Mouse (Mus musculus): ENCODE results near the gene Slc38a7.
"Not testable (repeated sequence)": the region's sequence is repeated elsewhere in the genome, so short reads cannot be mapped to it uniquely, and the experiment has no call there.

The Slc38a7 gene

DNA sequence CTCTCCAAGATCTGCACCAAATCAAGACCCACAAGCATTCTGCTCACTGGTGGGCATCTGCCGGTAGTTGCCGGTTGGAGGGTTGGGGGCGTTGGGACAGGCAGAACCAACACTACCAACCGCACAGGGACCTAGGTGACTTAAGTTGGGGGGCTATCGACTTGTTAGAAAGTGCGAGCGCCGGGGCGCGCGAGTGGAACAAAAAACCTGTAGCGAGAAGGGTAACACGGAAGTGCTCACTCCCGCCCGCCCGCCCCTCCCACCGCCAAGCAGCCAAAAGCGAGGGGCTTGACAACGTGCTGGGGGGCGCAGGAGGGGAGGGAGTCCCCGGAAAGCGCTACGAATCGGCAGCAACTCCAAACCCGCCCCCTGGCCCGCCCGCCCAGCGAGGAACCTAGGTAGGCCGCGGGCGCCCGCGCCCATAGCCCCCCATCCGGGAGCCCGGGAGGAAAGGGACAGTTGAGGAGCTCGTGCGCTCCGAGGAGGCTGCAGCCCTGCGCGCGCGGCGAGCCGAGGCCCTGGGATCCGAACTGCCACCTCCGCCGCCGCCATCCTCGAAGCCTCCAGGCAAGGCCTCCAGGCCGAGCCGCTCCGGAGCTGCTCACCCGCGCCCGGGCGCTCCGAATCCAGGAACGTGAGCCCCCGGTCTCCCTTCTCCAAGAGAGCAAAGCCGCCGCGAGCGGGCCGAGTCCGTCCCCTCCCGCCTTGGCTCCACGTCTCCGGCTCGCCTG lies 46.7 kb downstream of the Slc38a7 start:
- peak; percentile 84 for DNase-seq

DNA sequence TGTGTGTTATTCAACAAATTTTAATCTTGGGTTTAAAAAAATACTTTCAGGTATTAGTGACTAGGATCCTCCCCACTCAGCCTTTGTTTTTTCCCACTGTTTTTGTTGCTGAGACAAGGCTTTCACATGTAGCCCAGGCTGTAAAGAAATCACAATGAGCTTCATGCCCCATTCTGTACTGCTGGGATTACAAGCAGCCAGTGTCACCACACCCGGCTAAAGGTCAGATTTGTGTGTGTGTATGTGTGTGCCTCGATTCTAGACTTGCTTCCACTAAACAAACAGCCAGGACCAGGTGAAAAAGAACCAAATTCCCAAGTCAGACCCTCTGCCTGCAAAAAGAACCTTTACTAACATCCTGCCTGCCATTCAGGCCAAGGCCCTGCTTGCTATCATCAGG lies 47.9 kb downstream of the Slc38a7 start:
- no peak for DNase-seq

DNA sequence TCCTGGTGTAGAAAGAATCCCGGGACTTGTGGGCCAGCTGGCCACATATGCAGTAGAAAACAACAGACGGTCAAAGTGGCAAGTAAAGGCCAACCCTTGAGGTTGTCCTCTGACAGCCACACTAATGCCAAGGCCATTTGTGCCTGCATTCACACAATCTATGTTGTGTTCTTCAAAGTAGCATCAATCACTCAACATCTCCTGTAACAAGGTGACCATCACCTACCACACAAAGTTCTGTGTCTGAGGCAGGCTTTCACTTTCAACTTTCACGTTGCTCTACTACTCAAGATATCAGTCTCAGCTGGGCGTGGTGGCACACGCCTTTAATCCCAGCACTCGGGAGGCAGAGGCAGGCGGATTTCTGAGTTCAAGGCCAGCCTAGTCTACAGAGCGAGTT lies 51.1 kb downstream of the Slc38a7 start:
- no peak for DNase-seq

DNA sequence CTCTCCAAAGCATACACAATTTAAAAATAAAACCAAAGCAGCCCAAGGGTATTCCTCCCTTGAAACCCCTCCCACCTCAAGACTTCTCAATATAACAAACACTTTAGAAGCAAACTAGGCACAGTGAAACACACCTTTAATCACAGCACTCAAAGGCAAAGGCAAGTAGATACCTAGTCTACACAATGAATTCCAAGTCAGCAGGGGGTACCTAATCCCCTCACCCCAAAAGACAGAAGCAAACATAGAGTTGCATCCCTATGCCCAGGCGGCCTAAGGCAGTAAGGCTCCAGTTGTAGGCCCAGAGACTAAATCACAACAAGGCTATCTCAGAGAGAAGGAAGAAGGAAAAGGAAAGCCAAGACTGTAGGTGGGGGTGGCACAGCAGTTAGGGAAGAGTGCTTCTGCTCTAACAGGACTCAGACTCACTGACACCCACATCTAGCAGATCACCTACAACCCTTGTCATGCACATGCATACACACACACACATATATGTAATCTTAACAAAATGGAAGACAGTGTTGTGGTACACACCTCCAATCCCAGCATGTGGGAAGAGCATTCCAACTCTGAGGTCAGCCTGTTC lies 51.8 kb downstream of the Slc38a7 start:
- no peak for DNase-seq

DNA sequence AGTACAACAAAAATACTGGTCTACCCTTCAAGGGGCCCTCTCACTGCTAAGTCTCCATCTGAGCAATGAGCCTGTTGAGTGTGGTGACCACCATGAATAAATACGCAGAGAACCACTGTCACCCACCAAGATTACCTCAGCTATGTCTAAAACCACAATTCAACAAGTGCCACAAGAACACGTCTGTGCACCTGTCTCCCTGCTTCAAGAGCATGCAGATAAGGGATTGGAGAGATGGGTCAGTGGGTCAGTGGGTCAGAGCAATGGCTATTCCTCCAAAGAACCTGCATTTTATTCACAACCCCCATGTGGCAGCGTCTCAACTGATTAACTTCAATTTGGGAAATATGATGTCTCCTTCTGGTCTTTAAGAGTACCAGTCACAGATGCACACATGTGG lies 53.0 kb downstream of the Slc38a7 start:
- DNase-seq: no peak

DNA sequence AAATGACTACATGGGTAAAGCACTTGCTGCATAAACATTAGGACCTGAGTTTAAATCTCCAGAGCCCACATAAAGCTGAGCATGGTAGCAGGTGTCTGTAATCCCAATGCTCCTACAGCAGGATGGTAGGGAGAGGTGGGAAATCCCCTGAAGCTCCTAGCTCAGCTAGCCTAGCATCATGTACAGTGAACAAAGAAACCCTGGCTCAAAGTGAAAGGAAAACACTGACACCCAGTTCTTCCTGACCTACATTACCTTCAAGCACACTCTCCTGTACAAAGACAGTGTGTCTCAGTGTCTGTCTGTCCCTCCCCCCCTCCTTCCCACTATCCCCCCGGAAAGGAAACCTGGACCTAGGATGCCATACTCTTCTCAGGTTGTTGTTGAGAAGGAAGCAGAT lies 53.4 kb downstream of the Slc38a7 start:
- DNase-seq: no peak

DNA sequence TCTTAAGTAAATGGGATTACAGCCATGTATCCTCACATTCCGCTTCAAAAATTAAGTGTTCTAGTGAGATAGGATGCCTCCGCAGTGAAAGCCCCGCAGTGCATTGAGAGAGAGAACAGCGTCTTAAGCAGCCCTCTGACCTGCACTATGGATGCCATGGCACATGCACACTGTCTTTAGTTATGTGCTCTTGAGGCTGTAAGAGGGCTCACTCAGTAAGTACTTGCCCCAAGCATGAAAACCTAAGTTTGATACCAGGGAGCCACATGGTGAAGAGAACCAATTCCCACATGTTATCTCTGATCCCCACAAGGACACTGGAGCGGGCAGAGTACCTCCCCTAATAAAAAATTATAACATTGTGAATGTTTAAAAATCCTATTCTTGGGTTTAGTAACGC lies 54.2 kb downstream of the Slc38a7 start:
- DNase-seq: no peak

DNA sequence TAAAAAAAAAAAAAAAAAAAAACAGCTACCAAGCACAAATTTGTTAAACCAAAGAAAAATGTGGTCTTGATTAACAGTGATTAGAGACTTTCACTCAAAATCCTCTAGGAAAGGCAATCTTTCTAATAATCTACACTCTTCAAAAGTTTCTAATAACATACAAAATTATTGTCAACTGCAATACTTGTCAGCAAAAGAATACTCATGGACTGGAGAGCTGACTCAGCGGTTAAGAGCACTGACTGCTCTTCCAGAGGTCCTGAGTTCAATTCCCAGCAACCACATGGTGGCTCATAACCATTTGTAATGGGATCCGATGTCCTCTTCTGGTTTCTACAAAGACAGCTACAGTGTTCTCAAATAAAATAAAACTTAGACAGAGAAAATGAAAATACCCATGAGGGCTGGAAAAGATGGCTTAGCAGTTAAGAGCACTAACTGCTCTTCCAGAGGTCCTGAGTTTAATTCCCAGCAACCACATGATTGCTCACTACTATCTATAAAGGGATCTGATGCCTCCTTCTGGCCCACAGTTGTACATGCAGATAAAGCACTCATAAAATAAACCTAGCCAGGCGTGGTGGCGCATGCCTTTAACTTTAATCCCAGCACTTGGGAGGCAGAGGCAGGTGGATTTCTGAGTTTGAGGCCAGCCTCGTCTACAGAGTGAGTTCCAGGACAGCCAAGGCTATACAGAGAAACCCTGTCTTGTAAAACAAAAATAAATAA lies 57.8 kb downstream of the Slc38a7 start:
- not testable (repeated sequence) for DNase-seq

Data from thymus, postnatal 14 days (tissue).